Mouse (Mus musculus) liver, adult 2 months (tissue): ENCODE results near the gene Impdh1.

ENCODE experiments used
- CTCF ChIP-seq: fragments of 200-500 bp; IDR thresholded peaks from 2 replicates; pipeline ENCODE4 v1.5.1; 2011; ENCODE audit warnings: low read depth, low read length, control low read depth
- POLR2A ChIP-seq: fragments of 200-500 bp; IDR thresholded peaks from 2 replicates; pipeline ENCODE4 v1.6.1; 2011; ENCODE audit warnings: low read length, control low read depth; ENCODE audit not compliant: insufficient read depth; ENCODE audit errors: extremely low read depth

- no peak for TF ChIP-seq CTCF
- no peak for TF ChIP-seq POLR2A
Observed at GRCm38 (mm10) chr6:29215181-29215580, 983 bp downstream of the Impdh1 start.
